Mouse (Mus musculus) kidney, postnatal 36 days (tissue): ENCODE measurements around the gene Tmem258.

Source experiments
- DNase-seq, 2 experiments: peaks; one replicate each; pipeline ENCODE4 v3.0.0; 2021 to 2022; ENCODE audit warnings: mixed read lengths in 2 of 2

Tmem258 gene

DNA sequence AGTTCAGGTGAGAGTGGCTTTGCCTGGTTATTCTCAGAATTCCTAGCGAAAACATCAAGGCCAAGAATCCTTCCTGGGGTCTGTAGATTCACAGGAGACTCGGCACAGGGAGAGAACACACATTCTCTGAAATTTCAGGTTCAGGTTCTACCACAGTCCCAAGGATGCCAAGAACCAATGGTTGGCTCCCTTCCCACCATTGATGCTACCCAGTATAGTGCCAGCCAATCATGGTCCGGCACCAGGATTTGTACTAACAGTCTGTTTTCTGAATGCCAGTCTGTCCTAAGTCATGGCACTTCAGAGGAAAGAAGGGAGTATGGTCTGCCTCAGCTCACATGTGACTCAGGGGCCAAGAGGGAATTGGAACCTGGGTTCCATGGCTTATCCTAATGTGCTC, 17.9 kb upstream of the Tmem258 start:
- no peak for DNase-seq

DNA sequence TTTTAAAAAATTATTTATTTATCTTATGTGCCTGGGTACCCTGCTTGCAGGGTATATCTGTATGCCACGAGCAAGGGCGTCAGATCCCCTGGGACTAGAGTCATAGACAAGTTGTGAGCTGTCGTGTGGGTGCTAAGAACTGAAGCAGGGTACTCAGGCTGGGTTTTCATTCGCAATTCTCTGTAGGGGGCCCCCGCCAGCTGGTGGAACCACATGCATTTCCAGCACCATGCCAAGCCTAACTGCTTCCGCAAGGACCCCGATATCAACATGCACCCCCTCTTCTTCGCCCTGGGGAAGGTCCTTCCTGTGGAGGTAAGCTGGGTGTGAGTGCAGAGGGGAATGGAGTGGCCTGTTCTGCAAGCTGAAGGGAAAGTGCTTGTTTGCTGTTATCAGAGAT, 17.2 kb upstream of the Tmem258 start:
- no peak for DNase-seq

DNA sequence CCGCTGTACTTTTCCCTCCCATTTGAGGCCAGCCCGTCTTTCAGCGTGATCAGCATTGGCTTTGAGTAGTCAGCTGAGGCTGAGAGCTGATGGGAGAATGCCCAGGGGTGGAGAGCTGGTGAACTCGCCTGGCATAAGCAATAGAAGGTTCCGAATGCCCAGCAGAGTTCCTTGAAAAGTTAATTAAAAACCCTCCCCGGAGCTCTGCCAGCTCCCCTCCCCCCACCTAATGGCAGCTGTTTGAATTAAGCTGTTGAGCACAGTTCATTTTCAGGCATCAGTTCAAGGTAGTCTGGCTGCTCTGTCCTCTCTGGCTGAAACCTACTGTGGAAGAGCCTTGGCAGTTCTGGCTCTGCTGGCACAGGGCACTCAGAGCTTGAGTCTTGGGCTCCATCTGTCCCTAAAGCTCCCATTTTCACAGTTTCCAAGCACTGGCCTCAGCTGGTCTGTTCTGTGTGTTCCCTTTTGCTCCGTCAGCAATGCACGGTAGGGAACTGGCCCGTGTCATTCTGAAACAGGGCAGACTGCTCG, 15.5 kb upstream of the Tmem258 start:
- peak; percentile 92 to 93 for DNase-seq

DNA sequence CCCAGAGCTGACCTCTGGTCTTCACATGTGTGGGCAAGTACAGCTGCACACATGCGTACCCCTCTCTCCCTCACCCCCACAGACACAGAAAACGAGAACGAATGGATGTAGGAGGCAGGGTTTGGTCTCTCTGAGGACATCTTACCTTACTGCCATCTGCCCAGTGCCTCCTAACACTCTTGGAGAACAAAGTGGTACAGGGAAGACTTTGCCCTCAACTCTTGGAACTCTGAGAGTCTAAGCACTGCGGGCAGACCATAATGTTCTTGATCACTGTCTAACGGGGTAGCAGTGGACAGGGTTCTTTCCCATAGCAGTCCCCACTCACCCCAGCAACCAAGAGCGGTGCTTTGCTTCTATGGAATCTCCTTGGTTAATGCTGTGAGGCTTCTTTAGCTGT, 14.8 kb upstream of the Tmem258 start:
- peak; percentile 37 to 49 for DNase-seq

DNA sequence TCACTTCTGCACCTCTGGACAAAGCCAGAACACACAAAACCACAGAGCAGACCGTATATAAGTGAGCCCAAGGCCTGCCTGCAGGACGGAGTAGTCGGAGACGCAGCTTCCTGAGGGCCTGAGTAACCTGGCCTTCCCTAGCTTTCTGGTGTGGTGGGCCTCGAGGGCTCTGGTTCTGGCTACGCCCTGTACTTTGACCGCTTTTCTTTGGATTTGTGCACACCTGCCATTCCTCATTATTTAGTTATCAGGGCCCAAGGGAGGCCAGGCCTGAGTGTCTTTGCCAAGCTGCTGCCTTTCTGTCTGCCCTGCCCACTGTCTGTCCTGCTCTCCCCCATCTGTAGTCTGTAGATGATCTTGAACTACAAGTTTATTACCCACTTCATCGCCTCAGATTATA, 13.9 kb upstream of the Tmem258 start:
- DNase-seq: no peak

DNA sequence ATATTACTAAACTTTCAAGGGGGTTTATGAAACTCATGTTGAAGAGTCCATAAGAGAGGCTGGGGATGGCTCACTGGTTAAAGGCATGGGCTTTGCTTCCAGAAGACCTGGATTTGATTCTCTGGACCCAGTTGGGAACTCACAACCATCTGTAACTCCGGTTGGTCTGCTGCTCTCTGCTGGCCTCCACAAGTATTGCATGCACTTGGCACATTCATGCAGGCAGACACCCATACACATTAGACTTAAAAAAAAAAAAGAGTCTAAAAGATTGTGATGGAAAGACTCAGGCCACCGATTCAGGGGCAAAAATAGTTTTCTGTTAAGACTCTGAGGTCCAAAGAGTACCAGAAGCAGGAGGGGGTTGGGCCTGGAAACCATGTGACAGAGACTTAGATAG, 13.0 kb upstream of the Tmem258 start:
- peak; percentile 78 to 85 for DNase-seq

DNA sequence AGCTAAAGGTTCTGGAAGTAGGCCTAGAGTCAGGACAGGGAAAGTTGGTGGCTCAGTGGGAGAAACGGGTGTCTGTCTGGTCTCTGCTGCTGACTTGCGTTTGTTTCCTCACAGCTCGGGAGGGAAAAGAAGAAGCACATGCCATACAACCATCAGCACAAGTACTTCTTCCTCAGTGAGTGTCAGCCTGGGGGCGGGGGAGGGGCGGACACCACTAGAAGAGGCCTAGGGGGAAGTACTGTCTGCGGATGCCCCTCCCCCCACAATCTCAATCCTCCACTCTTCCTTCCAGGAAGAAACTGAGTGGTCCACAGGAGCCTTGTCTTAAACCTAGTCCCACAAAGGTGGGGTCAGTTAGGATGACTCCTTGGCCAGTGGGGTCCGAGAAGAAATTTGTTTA, 12.5 kb upstream of the Tmem258 start:
- peak in 1 of 2 experiments; percentile 55 for DNase-seq

DNA sequence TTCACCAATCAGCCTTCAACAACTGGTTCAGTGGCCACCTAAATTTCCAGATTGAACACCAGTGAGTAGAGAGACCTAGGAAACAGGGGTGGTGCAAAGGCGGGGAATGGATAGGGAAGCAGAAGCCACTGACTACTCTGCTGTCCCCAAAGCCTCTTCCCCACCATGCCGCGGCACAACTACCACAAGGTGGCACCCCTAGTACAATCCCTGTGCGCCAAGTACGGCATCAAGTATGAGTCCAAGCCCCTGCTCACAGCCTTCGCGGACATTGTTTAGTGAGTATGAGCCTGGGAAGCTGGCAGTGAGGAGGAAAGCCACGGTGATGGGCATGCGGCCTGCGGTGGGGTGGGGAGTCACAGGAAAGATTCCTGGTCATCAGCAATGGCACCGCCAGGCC, 9.5 kb upstream of the Tmem258 start:
- DNase-seq: no peak

DNA sequence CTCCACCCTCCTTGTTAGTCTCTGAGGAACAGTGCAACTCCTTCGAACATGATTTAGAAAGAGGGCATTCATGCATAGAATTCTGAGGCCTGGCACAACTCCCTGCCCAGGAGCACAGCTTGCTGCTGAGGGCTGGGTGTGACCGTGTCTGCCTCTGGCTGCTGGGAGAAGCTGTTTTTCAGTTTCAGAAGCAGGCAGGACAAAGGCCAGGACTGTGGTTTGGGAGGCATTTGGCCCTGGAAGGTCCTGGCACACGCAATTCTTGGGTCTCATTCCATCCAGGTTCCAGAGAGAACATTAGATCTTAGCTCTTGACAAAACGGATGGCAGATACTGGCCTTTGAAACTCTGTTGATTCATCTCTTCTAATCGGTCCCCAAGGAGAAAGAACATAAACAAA, 8.6 kb upstream of the Tmem258 start:
- DNase-seq: peak; percentile 78 to 83

DNA sequence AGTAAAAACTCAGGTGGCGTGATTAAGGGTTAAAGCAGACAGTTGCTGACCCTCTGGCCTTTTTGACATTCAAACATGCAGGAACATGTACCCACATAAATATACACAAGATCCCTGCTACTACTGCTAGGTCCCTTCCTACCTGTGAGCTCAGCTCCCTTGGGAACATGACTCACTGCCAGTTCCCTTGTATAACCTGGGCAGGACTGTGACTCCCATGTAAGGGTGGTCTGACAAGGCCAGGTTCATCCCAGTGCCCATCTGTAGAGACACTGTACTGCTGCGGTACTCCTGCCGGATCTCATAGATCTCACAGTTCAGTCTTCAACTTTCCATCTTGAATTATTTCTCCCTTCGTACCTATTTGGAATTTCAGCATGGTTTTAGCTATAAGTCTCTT, 6.7 kb upstream of the Tmem258 start:
- DNase-seq: no peak

DNA sequence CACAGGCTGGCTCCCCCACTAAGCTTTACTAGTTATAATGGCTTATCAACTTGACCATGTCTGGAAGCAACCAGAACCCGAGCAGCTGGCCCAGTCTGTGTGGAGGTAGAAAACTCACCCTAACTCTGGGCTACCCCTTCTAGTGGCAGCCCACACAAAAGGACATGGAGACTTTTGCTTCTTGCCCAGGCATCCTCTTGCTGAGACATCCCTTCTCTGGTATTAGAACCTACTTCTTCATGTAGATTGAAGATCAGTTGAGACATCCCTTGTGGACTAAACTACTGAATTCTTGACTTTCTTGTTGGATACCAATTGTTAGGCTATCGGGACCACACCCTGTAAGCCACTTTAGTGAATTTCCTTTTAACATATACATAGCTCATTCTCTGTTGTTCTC, 5.5 kb upstream of the Tmem258 start:
- no peak for DNase-seq

DNA sequence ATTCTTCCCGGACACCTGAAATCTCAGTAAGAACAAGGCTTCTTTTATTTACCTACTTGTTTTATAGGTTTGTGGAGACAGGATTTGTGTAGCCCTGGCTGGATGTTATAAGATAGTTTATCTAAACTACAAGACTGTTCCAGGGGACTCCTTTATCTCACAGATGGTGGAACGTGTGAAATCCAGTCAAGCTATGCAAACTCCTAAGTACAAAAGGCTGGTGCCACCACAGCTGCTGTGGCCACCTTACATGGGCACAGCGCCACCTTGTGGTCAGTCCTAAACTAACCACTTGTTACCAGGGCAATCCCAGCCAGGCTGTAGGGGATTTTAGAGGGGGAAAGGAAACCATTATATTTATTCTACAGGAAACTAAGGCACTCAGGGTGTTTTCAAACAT, 5.1 kb upstream of the Tmem258 start:
- peak; percentile 83 to 94 for DNase-seq

DNA sequence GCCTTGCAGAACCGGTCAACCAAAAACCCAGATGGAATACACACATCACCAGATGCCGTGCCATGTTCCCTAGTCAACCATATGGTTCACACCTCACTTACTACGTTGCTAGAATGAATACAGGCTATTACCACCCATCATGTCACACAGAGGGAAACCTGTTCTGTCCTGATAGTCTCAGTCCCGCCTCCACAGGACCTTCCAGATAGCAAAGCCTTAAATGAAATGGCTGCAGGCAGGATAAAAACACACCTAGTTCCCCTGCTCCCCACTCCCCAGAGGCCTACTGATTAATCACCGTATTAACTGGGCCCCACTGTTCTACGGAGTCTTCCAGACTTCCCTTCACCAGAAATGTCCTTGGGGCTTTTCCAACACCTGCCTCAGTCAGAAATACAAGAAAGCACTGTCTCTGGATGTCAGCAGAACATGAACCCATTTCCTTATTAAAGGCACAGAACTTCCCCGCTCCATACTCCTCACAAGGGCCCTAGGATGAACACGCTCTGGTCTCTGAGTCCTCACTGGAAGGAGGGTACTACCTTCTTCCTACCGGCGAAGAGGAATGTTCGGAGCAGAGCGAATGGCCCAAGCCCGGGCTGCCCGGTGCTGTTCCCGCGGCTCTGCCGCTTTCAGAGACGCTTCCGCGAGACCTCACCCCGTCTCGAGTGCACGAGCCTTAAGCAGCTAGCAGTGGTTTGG, 517 bp upstream of the Tmem258 start:
- no peak for DNase-seq

DNA sequence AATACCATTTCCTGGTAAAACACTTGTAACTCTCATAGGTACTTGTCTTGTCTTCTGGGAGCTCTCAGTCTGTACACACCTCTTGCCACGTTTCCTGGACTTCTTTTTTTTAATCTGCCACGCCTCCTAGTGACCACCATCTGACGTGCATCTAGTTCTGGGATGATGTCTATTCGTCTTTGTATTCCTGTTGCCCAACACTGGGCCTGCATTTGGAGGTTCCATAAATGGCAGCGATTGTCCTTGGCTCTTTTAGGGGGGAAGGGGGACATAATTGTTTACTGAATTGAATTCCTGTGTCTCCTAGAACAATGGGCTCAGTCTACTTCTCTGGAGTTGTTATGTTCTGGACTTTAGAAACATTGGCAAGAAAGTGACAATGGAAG, 795 bp downstream of the Tmem258 start:
- DNase-seq: peak; percentile 52 to 56

DNA sequence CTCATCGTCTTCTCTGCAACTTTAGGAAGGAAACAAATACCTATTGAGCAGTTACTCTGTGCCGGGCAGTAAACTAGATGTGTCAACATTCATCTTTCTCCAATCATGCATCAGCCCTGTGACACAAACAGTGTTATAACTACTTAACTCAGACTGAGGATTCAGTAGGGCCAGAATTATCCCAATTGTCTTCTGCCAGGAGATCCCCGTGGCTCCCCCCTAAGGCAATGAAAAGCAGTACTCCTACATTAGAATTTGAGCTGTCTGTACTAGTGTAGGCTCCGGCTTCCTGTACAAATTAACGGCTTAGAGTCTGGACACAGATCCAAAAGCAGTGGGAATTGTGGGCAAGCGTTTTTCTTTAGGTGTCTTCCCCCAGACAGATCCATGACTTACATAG, 1.2 kb downstream of the Tmem258 start:
- DNase-seq: no peak

DNA sequence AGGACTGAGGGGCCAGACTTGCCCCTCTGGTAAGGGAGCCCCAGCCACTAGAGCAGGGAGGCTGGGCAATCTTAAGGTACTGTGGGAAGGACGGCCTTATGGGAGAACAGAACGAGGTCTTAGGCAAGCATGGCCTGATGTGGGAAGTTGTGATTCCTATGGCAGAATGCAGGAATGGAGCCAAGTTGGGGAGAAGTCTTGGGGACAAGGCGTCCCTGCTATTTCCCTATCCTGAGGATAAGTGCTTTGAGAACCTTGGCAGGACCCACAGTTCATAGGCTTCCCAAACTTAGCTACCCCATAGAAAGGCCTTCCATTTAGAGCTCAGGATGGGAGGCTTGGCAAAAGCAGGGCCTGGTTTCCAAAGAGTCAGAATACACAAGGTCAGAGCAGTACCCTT, 5.0 kb downstream of the Tmem258 start:
- DNase-seq: no peak

DNA sequence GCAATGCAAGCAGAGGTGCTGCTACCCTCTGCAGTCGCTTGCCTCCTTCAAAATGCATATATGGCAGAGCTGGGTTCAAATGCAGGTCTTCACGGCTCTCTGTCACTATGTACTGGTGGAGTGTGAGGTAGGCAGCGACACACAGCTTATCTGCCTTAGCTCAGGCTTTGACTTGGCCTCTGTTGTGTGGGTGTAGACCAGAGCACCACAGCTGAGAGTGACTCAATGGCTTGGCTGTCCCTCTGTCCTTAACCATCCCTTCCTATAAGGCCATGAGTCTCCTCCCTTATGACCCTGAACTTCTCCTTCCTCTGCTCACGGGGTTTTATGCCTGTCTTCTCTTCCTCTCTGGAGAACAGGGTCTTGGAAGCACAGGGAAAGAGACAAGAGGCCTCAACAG, 7.1 kb downstream of the Tmem258 start:
- DNase-seq: no peak

DNA sequence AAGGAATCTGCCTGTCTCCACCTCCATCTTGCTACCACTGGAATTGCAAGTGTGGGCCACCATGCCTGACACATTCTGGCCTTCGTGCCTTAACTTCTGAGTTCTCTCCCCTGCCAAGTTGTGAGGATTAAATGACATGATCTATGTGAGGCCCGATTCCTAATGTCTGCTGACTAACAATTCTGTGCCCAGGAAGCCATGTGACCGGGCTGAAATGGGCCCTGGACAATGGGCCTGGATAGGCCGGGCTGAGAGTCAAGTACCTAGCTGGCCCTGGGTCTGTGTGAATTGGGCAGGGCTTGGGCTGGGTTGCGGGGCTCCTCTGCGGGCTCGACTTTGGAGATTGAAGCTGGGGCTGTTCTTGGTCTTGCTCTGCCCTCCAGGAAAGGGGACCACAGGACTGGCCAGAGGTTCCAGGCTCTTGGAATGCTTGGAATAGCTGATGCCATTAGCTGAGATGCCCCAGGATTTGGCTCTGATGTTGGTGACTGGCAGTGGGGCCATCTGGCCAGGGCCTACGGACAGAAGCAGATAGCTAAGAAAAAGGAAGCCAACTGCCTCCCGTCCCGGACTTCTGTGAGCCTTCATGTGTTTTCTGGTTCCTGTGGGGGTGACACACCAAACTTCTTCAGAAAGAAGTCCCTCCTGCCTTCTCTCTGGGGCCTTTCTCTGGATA, 10.1 kb downstream of the Tmem258 start:
- DNase-seq: no peak

DNA sequence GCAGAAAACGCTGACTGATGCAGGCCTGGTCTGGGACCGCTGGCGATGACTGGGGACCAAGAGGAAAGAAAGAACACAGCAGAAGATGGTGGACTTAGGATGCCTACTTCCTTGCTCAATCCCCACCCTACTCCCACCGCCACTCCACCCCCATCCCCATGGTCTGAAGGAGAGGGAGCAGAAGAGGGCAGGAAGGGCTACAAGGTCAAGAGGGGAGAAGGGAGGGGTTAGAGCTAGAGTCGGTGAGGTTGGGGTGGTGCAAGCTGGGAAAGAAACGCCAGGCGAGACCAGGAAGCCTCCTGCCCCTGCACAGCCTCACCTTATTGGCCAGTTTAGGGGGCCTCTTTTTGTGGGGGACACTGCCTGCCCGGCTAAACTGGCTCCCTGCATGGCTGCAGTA, 12.3 kb downstream of the Tmem258 start:
- DNase-seq: no peak

DNA sequence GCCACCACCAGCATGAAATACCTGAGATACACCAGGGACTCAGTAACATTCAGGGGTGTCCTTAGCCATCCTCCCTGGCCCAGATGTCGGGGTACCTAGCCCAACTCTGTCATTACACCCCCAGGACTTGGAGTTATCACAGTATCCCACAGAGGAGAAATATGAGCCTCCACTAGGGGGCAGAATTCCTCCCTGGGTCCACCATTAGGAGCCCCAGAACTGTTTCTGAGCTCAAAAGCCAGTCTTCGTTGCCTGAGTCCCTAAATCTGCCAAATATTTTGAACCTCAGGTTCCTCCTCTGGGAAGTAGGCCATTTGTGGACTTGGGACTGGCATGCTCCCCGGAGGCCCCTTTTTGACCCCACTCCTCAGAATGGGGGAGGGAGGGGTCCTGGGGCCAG, 15.3 kb downstream of the Tmem258 start:
- DNase-seq: peak; percentile 52 to 75

DNA sequence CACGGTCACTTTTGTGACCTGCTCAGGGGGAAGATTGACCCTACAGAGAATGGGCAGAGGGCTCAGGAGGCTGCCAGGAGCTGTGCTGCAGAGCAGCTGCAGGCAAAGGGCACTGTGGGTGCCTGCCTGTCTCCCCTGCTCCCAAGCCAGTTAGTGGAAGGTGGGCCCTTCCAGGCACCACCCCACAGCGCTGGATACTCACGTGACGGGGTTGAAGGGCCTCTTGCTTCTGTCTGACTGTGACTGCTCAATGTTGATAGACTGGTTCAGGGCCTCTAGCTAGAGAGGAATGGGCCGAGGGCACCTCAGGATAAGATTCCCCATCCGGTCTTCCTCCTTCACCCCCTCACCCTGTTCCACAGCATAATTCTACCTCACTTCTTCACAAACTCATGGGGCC, 15.8 kb downstream of the Tmem258 start:
- no peak for DNase-seq

DNA sequence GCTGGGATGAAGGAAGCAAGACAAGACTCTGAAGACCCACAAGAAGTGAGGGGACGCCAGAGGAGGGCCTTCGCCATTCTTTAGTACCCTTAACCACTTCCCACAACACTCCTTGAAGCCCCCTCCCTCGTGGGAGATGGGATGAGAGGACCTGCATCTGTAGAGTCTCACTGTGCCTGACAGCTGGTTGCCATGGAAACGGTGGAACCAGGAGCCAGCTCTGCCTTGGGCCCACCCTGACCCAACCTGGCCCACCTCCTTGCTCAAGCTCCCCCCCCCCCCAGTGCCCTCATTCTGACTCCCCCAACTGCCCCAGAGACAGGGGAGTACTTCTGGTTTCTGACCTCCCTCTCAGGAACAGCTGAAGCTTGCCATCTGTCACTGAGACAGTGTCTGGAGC, 17.8 kb downstream of the Tmem258 start:
- DNase-seq: no peak

DNA sequence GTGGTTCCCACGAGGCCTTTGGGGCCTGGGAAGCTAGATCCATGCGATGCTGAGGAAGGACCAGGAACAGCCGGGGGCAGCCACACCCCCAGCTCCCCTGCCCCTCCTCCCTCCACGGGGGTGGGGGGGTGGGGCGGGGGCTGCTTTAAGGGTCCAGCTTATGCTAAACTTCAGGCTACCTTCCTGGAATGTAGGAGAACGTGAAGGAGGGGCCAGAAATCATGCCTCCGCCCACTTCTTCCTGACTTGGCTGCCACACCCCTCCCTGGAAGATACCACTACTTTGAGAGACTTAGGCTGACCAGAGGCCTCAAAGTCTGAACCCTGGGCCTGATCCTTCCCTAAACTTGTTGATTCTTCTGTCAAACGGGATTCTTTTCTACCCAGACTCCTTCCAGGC, 18.8 kb downstream of the Tmem258 start:
- DNase-seq: no peak

DNA sequence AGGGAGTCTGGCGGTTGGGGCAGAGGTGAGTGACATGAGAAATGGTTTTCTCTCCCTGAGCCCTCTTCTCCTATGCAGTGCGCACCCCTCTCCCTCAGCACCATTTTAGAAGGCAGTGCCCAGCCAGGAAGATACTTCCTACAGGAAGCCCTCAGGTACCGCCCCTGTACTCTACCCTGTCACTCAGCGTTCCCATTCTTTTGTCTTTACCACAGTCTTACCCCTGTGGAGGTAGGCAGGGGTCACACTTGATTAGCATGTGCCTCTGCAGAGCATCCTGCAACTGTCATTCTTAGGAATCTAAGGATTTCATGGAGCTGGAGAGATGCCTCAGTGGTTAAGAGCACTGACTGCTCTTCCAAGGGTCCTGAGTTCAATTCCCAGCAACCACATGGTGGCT, 19.7 kb downstream of the Tmem258 start:
- no peak for DNase-seq
